Mouse (Mus musculus): ENCODE measurements around the gene Foxl1. TPM values are rescaled to one million over a fixed set of nuclear protein-coding genes. Genes with fewer than 3 reads are reported as not detected.

The Foxl1 gene
- polyA plus RNA-seq (2012; rRNA removed): 0.11 TPM in 1 of 2 replicates, not detected in the other

DNA sequence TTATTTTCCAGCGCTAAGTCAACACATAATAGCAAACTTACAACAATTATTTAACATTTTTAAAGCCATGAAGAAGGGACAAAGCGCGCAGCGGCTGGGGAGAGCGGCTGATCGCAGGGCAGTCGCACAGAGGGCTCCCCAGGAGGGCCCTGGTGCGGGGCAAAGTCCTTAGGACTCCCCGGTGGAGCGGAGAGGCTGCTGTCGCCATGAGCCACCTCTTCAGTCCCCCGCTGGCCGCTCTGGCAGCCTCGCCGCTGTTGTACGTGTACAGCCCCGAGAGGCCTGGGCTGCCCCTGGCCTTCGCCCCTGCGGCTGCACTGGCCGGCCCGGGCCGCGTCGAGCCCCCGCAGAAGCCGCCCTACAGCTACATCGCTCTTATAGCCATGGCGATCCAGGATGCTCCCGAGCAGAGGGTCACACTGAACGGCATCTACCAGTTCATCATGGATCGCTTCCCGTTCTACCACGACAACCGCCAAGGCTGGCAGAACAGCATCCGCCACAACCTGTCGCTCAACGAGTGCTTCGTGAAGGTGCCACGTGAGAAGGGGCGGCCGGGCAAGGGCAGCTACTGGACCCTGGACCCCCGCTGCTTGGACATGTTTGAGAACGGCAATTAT lies at the start of gene Foxl1:
TSS of gene Foxl1 (plus strand) at position 185 of the 620 bp plus-strand sequence.
- no peak for DNase-seq
- peaks cover 6% of the 10 kb centered on the region; the same call in 1 of the 2 replicates for H3K27me3 ChIP-seq (ENCODE audit: control insufficient read depth, insufficient read depth, low read length)
- H3K4me1 ChIP-seq (ENCODE audit: control insufficient read depth, insufficient read depth, low read length): no peaks in the 10 kb centered on the region; the same call in 1 of the 2 replicates
- WGBS: 4% methylated on average over 43 of the region's 43 CpGs
- TF ChIP-seq POLR2A (IDR thresholded peaks at IDR 0.05; ENCODE audit: borderline replicate concordance, insufficient read depth, low read length): no peak
- no peak for TF ChIP-seq CTCF (IDR thresholded peaks at IDR 0.05; ENCODE audit: borderline replicate concordance, insufficient read depth, low read depth, low read length)
- H3K27ac ChIP-seq (ENCODE audit: insufficient read depth, low read length): no peak within 1 kb of the TSS
- no peak within 1 kb of the TSS for H3K4me3 ChIP-seq (replicated peaks; ENCODE audit: insufficient read depth, low read depth, low read length)

DNA sequence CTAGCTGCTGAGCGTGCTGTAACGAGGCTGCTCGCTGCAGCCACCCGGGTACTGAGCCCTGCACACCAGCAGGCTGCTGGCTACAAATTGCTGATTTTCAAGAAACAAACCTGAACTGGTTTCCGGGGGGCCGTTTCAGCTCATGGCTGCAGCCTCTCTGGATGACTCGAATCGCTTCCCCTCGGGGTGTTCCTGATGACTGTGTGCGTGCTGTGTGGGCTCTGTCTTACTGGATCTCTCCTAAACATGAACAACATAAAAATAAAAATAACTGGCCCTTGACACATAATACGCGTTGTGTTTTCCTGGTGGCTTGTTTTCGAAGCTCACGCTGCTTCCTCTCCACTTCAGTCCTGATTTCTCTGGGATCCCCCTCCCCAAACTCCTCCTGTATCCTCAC lies 49.0 kb upstream of the Foxl1 start:
- DNase-seq: no peak
- WGBS: 6% methylated on average over 14 of the region's 14 CpGs
- no peak for TF ChIP-seq CTCF (IDR thresholded peaks at IDR 0.05; ENCODE audit: borderline replicate concordance, insufficient read depth, low read depth, low read length)
- TF ChIP-seq POLR2A (IDR thresholded peaks at IDR 0.05; ENCODE audit: borderline replicate concordance, insufficient read depth, low read length): no peak

GRCm38 (mm10) chr8:121079201-121079600 lies 48.5 kb upstream of the Foxl1 start:
- no peak for DNase-seq
- 4% methylated on average over 7 of the region's 7 CpGs for WGBS
- no peak overlapping the region for H3K27ac ChIP-seq (ENCODE audit: insufficient read depth, low read length)
- H3K27me3 ChIP-seq (ENCODE audit: control insufficient read depth, insufficient read depth, low read length): peaks cover 9% of the 10 kb centered on the region; the same call in 1 of the 2 replicates
- H3K4me1 ChIP-seq (ENCODE audit: control insufficient read depth, insufficient read depth, low read length): no peaks in the 10 kb centered on the region
- TF ChIP-seq CTCF (IDR thresholded peaks at IDR 0.05; ENCODE audit: borderline replicate concordance, insufficient read depth, low read depth, low read length) (no peak), POLR2A (IDR thresholded peaks at IDR 0.05; ENCODE audit: borderline replicate concordance, insufficient read depth, low read length) (no peak)
- no peak overlapping the region for H3K4me3 ChIP-seq (replicated peaks; ENCODE audit: insufficient read depth, low read depth, low read length)

More for the DNA sequence above, 49.0 kb upstream of the Foxl1 start:
- Histone ChIP-seq H3K27me3 (ENCODE audit: control insufficient read depth, insufficient read depth, low read length) (peaks cover 6% of the 10 kb centered on the region; the same call in 1 of the 2 replicates), H3K4me3 (replicated peaks; ENCODE audit: insufficient read depth, low read depth, low read length) (no peak overlapping the region), H3K27ac (ENCODE audit: insufficient read depth, low read length) (no peak overlapping the region), H3K4me1 (ENCODE audit: control insufficient read depth, insufficient read depth, low read length) (no peaks in the 10 kb centered on the region)

GRCm38 (mm10) chr8:121079944-121080343 lies 47.8 kb upstream of the Foxl1 start:
- Histone ChIP-seq H3K4me1 (ENCODE audit: control insufficient read depth, insufficient read depth, low read length) (no peaks in the 10 kb centered on the region), H3K27ac (ENCODE audit: insufficient read depth, low read length) (no peak overlapping the region), H3K27me3 (ENCODE audit: control insufficient read depth, insufficient read depth, low read length) (peaks cover 9% of the 10 kb centered on the region; the same call in 1 of the 2 replicates), H3K4me3 (replicated peaks; ENCODE audit: insufficient read depth, low read depth, low read length) (no peak overlapping the region)
- TF ChIP-seq CTCF (IDR thresholded peaks at IDR 0.05; ENCODE audit: borderline replicate concordance, insufficient read depth, low read depth, low read length) (no peak), POLR2A (IDR thresholded peaks at IDR 0.05; ENCODE audit: borderline replicate concordance, insufficient read depth, low read length) (no peak)
- DNase-seq: no peak
- WGBS: 3% methylated on average over 12 of the region's 12 CpGs

- WGBS: 1% methylated on average over 49 of the region's 49 CpGs
These were observed 47.2 kb upstream of the Foxl1 start for GRCm38 (mm10) chr8:121080361-121081090.

DNA sequence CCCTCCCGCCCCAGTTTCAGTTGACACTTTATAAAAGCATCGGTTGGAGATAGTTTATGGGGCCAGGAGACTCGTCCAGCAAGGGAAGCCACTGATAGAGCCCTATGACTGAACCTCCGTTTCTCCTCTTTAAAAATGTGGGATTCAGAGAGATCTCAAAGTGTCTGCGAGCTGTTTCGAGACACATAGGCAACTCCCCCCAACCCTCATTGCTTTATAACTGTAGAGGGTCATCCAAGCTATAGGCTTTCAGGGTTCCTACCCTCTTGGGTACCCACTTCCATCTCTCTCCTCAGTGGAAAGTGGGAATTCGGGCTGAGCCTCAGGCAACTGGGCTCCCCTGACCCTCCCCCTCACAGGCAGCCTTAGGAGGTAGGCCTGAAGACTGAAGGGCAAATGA lies 46.3 kb upstream of the Foxl1 start:
- Histone ChIP-seq H3K4me3 (replicated peaks; ENCODE audit: insufficient read depth, low read depth, low read length) (no peak overlapping the region), H3K27me3 (ENCODE audit: control insufficient read depth, insufficient read depth, low read length) (peaks cover 9% of the 10 kb centered on the region; the same call in 1 of the 2 replicates), H3K4me1 (ENCODE audit: control insufficient read depth, insufficient read depth, low read length) (no peaks in the 10 kb centered on the region), H3K27ac (ENCODE audit: insufficient read depth, low read length) (no peak overlapping the region)
- TF ChIP-seq POLR2A (IDR thresholded peaks at IDR 0.05; ENCODE audit: borderline replicate concordance, insufficient read depth, low read length) (no peak), CTCF (IDR thresholded peaks at IDR 0.05; ENCODE audit: borderline replicate concordance, insufficient read depth, low read depth, low read length) (no peak)
- 3% methylated on average over 7 of the region's 7 CpGs for WGBS
- no peak for DNase-seq

More at GRCm38 (mm10) chr8:121080361-121081090, 47.2 kb upstream of the Foxl1 start:
- Histone ChIP-seq H3K27ac (ENCODE audit: insufficient read depth, low read length) (no peak overlapping the region), H3K4me1 (ENCODE audit: control insufficient read depth, insufficient read depth, low read length) (no peaks in the 10 kb centered on the region), H3K27me3 (ENCODE audit: control insufficient read depth, insufficient read depth, low read length) (peaks cover 9% of the 10 kb centered on the region; the same call in 1 of the 2 replicates), H3K4me3 (replicated peaks; ENCODE audit: insufficient read depth, low read depth, low read length) (no peak overlapping the region)
- TF ChIP-seq POLR2A (IDR thresholded peaks at IDR 0.05; ENCODE audit: borderline replicate concordance, insufficient read depth, low read length) (no peak), CTCF (IDR thresholded peaks at IDR 0.05; ENCODE audit: borderline replicate concordance, insufficient read depth, low read depth, low read length) (no peak)
- no peak for DNase-seq

GRCm38 (mm10) chr8:121082218-121083092 lies 45.3 kb upstream of the Foxl1 start:
- no peak overlapping the region for H3K4me3 ChIP-seq (replicated peaks; ENCODE audit: insufficient read depth, low read depth, low read length)
- DNase-seq: no peak
- H3K4me1 ChIP-seq (ENCODE audit: control insufficient read depth, insufficient read depth, low read length): no peaks in the 10 kb centered on the region
- TF ChIP-seq CTCF (IDR thresholded peaks at IDR 0.05; ENCODE audit: borderline replicate concordance, insufficient read depth, low read depth, low read length) (no peak), POLR2A (IDR thresholded peaks at IDR 0.05; ENCODE audit: borderline replicate concordance, insufficient read depth, low read length) (no peak)
- H3K27ac ChIP-seq (ENCODE audit: insufficient read depth, low read length): no peak overlapping the region
- WGBS: under 1% methylated on average over 57 of the region's 57 CpGs
- H3K27me3 ChIP-seq (ENCODE audit: control insufficient read depth, insufficient read depth, low read length): peaks cover 9% of the 10 kb centered on the region; the same call in 1 of the 2 replicates

All from cerebellum, adult 2 months (tissue).